Mouse (Mus musculus): ENCODE data around the gene Soga1.

- TF ChIP-seq EP300 (IDR thresholded peaks at IDR 0.05; ENCODE audit: insufficient read depth, low read depth, low read length) (no peak), CTCF (IDR thresholded peaks at IDR 0.05; ENCODE audit: low read depth, low read length) (no peak)
Measured at GRCm38 (mm10) chr2:157119075-157119474, 40.0 kb upstream of the Soga1 start.
